Mouse (Mus musculus) regulatory T cell (primary cell): ENCODE measurements around the gene Mrps12.

Source experiments
- in situ Hi-C: fragments of 300-600 bp; cut with MboI, MseI; formaldehyde crosslinking; loops from one replicate; pipeline ENCODE4 v1.15.1; 2025; ENCODE audit warnings: high pct_unique_total_duplicates

Gene Mrps12

GRCm38 (mm10) chr7:28761907-28762306 is 20.3 kb upstream of the Mrps12 start:
- in situ Hi-C loops = no loop called here

GRCm38 (mm10) chr7:28758623-28759022 is 17.0 kb upstream of the Mrps12 start:
- in situ Hi-C loops = no loop called here

GRCm38 (mm10) chr7:28756079-28756478 is 14.5 kb upstream of the Mrps12 start, which contains the start of gene Ccer2:
Ccer2 (plus strand) TSS chr7:28756174.
- in situ Hi-C loops = no loop called here

- in situ Hi-C loops = no loop called here
These were observed 8.3 kb upstream of the Mrps12 start for GRCm38 (mm10) chr7:28749935-28750334.

GRCm38 (mm10) chr7:28741368-28741708 is 282 bp downstream of the Mrps12 start:
- in situ Hi-C loops = no loop called here

GRCm38 (mm10) chr7:28740949-28741348 is 671 bp downstream of the Mrps12 start:
- in situ Hi-C loops = no loop called here

GRCm38 (mm10) chr7:28739829-28740228 is 1.8 kb downstream of the Mrps12 start:
- in situ Hi-C loops = no loop called here

- in situ Hi-C loops = no loop called here
These were observed 5.9 kb downstream of the Mrps12 start for GRCm38 (mm10) chr7:28735701-28736100.

- in situ Hi-C loops = no loop called here
These were observed 8.4 kb downstream of the Mrps12 start for GRCm38 (mm10) chr7:28733211-28733610.

GRCm38 (mm10) chr7:28732341-28733142 is 9.1 kb downstream of the Mrps12 start:
- in situ Hi-C loops = no loop called here

GRCm38 (mm10) chr7:28727649-28728340 is 13.8 kb downstream of the Mrps12 start:
- in situ Hi-C loops = loop anchor here (5.0 kb wide), 2 partner anchors 80 to 125 kb away; no protein-coding TSS in a partner anchor

GRCm38 (mm10) chr7:28726600-28726999 is 15.0 kb downstream of the Mrps12 start:
- in situ Hi-C loops = loop anchor here (5.0 kb wide), 2 partner anchors 79 to 124 kb away; no protein-coding TSS in a partner anchor

GRCm38 (mm10) chr7:28724613-28725012 is 17.0 kb downstream of the Mrps12 start:
- in situ Hi-C loops = loop anchor here (5.0 kb wide), 2 partner anchors 77 to 122 kb away; no protein-coding TSS in a partner anchor

GRCm38 (mm10) chr7:28722079-28722478 is 19.5 kb downstream of the Mrps12 start:
- in situ Hi-C loops = no loop called here

GRCm38 (mm10) chr7:28720753-28721537 is 20.7 kb downstream of the Mrps12 start:
- in situ Hi-C loops = no loop called here

GRCm38 (mm10) chr7:28719650-28720049 is 22.0 kb downstream of the Mrps12 start:
- in situ Hi-C loops = no loop called here

- in situ Hi-C loops = no loop called here
These were observed 22.5 kb downstream of the Mrps12 start for GRCm38 (mm10) chr7:28719159-28719558.

- in situ Hi-C loops = no loop called here
These were observed 23.9 kb downstream of the Mrps12 start for GRCm38 (mm10) chr7:28717726-28718125.

- in situ Hi-C loops = no loop called here
These were observed 24.9 kb downstream of the Mrps12 start, which contains the start of gene Fbxo17 for GRCm38 (mm10) chr7:28716590-28717281. Fbxo17 (plus strand) TSS chr7:28716804.

GRCm38 (mm10) chr7:28715598-28715997 is 26.0 kb downstream of the Mrps12 start:
- in situ Hi-C loops = no loop called here

- in situ Hi-C loops = no loop called here
These were observed 27.0 kb downstream of the Mrps12 start for GRCm38 (mm10) chr7:28714667-28715066.
